Mouse (Mus musculus): ENCODE measurements around the gene Bglap3.

GRCm38 (mm10) chr3:88359989-88360388 lies 12.6 kb downstream of the Bglap3 start:
- TF ChIP-seq POLR2A (IDR thresholded peaks at IDR 0.05; ENCODE audit: low read depth, low read length) (no peak), CTCF (IDR thresholded peaks at IDR 0.05; ENCODE audit: extremely low read depth, insufficient read depth, insufficient read length, insufficient replicate concordance) (no peak)

All from spleen, adult 2 months (tissue).